ENCODE assay signal across 13 mouse cellular contexts in the genomic region with DNA sequence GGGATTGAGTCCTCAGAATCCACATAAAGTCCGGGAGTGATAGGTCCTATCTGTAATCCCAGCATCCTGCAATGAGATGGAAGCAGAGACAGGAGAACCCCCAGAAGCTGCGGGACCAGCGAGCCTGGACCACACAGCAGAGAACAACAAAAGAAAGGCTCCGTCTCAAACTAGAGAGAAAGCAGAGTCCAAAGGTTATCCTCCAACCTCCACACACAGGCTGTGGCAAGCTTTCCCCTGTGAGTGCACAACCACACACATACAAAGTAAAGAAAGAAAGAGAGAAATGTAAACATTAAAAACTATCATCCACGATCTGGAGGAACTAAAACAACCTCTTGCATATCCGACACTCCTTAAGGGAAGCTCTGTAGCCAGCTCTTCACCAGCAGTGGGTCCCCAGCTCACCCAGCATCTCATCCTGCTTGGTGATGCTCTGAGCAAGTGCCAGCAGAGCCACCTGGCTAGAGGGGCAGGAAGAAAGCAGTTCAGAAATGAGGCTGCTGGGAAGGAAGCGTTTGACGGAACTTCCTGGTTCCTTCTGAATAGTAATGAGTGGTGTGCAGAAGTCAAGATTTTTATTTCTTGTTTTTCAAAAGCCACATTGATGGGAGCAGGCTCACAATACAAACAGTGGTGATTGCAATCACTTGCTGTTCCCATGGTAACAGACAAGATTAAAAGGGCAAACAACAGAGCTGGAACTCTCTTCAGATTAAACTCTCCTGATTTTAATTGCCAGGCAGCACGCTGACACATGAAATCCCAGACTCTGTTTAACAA. TPM values are rescaled to one million over a fixed set of nuclear protein-coding genes. Genes with fewer than 3 reads are reported as not detected.
A peak's percentile ranks its signal among the peaks of the same experiment; 100 is the strongest.
DNase-seq lines count a peak whose midpoint lies in the region; ATAC-seq lines count a peak whose summit lies in the region.
"Had no signal": no experiment of that assay in that cellular context is flagged by ENCODE, and none has a peak within 500 bp of the region (broad histone marks: within the 10 kb centered on the region; RNA-seq: fewer than 3 reads in every experiment).

No protein-coding gene starts in this region.

- no peak overlapping the region for H3K4me2 ChIP-seq in forebrain, embryonic 14.5 days (ENCODE audit: low read length)
- peak overlapping the region; percentile 21; the same call in 1 of the 2 replicates for H3K4me2 ChIP-seq in midbrain, embryonic 12.5 days (replicated peaks)

- peak; percentile 69 for ATAC-seq in forebrain, embryonic 14.5 days
- no peak for ATAC-seq in midbrain, embryonic 12.5 days (ENCODE audit: low FRiP score, low read depth)

- no peak overlapping the region for H3K4me3 ChIP-seq in forebrain, embryonic 14.5 days (ENCODE audit: low read depth, low read length)
- no peak overlapping the region for H3K4me3 ChIP-seq in midbrain, embryonic 12.5 days

- no peak overlapping the region for H3K9ac ChIP-seq in forebrain, embryonic 14.5 days (ENCODE audit: low read length)
- no peak overlapping the region for H3K9ac ChIP-seq in midbrain, embryonic 12.5 days (replicated peaks)
- H3K9ac ChIP-seq: liver, postnatal 0 days had no signal

- H3K9me3 ChIP-seq in forebrain, embryonic 14.5 days (replicated peaks; ENCODE audit: control insufficient read depth, low read length) = no peaks in the 10 kb centered on the region
- H3K9me3 ChIP-seq in midbrain, embryonic 12.5 days = no peaks in the 10 kb centered on the region

- 30% methylated on average over 9 of the region's 9 CpGs for WGBS in forebrain, embryonic 14.5 days
- WGBS in midbrain, embryonic 12.5 days = 39% methylated on average over 9 of the region's 9 CpGs

- peak overlapping the region; percentile 63 for H3K27ac ChIP-seq in forebrain, embryonic 14.5 days (ENCODE audit: low read depth, low read length)
- peak overlapping the region; percentile 74 for H3K27ac ChIP-seq in midbrain, embryonic 12.5 days (replicated peaks)

- no peaks in the 10 kb centered on the region for H3K27me3 ChIP-seq in forebrain, embryonic 14.5 days (replicated peaks; ENCODE audit: control insufficient read depth, insufficient read depth, low read length)
- peaks cover 15% of the 10 kb centered on the region for H3K27me3 ChIP-seq in midbrain, embryonic 12.5 days

- peak; percentile 27 for DNase-seq in urinary bladder, postnatal 14 days (ENCODE audit: low spot score)
- no peak for DNase-seq in urinary bladder, postnatal 25 days (ENCODE audit: low spot score)
- peak; percentile 72 for DNase-seq in forebrain, embryonic 14.5 days (ENCODE audit: low spot score)
- no peak for DNase-seq in left cerebral cortex, adult 18-20 months (ENCODE audit: low spot score in 2 of 2)
- no peak for DNase-seq in kidney, adult 9 months
- no peak for DNase-seq in adrenal gland, postnatal 36 days
- DNase-seq: cerebellum, adult 8-10 months; liver, postnatal 0 days had no signal

- H3K4me1 ChIP-seq in forebrain, embryonic 14.5 days (ENCODE audit: control insufficient read depth, insufficient read depth, low read length) = peaks cover 41% of the 10 kb centered on the region
- H3K4me1 ChIP-seq in midbrain, embryonic 12.5 days = peaks cover 28% of the 10 kb centered on the region

- no peaks in the 10 kb centered on the region for H3K36me3 ChIP-seq in forebrain, embryonic 14.5 days (ENCODE audit: control insufficient read depth, insufficient read depth, low read length)
- no peaks in the 10 kb centered on the region for H3K36me3 ChIP-seq in midbrain, embryonic 12.5 days

RNA-seq across cellular contexts. Expression of a gene that starts 26.2 kb away (rescaled TPM):
- polyA plus RNA-seq in forebrain, embryonic 14.5 days (2014; fragmentation: Nextera tagmentation; extraction: Ambion mirVana) = 0.09 TPM in 2 replicates
- polyA plus RNA-seq in midbrain, embryonic 12.5 days (2016; fragmentation: Nextera tagmentation; extraction: Ambion mirVana) = 0.54 and 0.57 TPM in 2 replicates
- not detected for total RNA-seq in left cerebral cortex, adult 18-20 months (2021)
- not detected for total RNA-seq in adrenal gland, postnatal 36 days (2021)
- total RNA-seq: adrenal gland, adult 18-20 months; heart, postnatal 25 days; layer of hippocampus, adult 18-20 months; left cerebral cortex, postnatal 36 days had no signal

RNA-seq across cellular contexts. Expression of a gene that starts 30.7 kb away (rescaled TPM):
- polyA plus RNA-seq in forebrain, embryonic 14.5 days (2014; fragmentation: Nextera tagmentation; extraction: Ambion mirVana) = 97.8 and 123 TPM in 2 replicates
- 158 and 166 TPM in 2 replicates for polyA plus RNA-seq in midbrain, embryonic 12.5 days (2016; fragmentation: Nextera tagmentation; extraction: Ambion mirVana)
- total RNA-seq in left cerebral cortex, adult 18-20 months (2021) = not detected
- 1 to 10 TPM; 3.6 to 5.1 TPM for total RNA-seq in adrenal gland, postnatal 36 days (2021)
- total RNA-seq: layer of hippocampus, adult 18-20 months had no signal

Comparison
In these comparisons a context has a peak if more than half of its experiments do, and no peak if none do; other contexts are left out.
1. DNase-seq: peak in urinary bladder, postnatal 14 days (single experiment) and forebrain, embryonic 14.5 days (single experiment); none in urinary bladder, postnatal 25 days (single experiment), left cerebral cortex, adult 18-20 months (0 of 2), kidney, adult 9 months (single experiment) and adrenal gland, postnatal 36 days (0 of 2).